Mouse (Mus musculus) MEL (cell line): ENCODE results near the gene Ccdc106. TPM values are rescaled to one million over a fixed set of nuclear protein-coding genes. Genes with fewer than 3 reads are reported as not detected.
A peak's percentile ranks its signal among the peaks of the same experiment; 100 is the strongest.

ENCODE experiments used
- DNase-seq: peaks from one replicate; pipeline ENCODE4 v3.0.0; 2011; ENCODE audit warnings: low read depth, low spot score
- H3K27ac ChIP-seq: 2 replicates; pipeline ENCODE4 v1.5.1; 2012; ENCODE audit warnings: low read depth, mild to moderate bottlenecking, control low read depth, low read length, moderate library complexity; ENCODE audit not compliant: control insufficient read depth
- H3K27me3 ChIP-seq, 2 experiments: fragments of 150-350 bp in 1 of 2; sonication (generic) in 1 of 2; 2 replicates each; pipeline ENCODE4 v1.6.1; 2012; ENCODE audit warnings: low read length in 2 of 2, mild to moderate bottlenecking in 2 of 2, improper control_type of control experiment in 1 of 2, moderate library complexity in 1 of 2; ENCODE audit not compliant: insufficient read depth in 2 of 2, control insufficient read depth in 1 of 2
- H3K36me3 ChIP-seq, 2 experiments: 2 replicates each; pipeline ENCODE4 v1.6.1; 2012 to 2014; ENCODE audit warnings: low read length in 2 of 2, improper control_type of control experiment in 1 of 2, inconsistent platforms in 1 of 2, mild to moderate bottlenecking in 1 of 2; ENCODE audit not compliant: insufficient read depth in 2 of 2, control insufficient read depth in 1 of 2
- H3K4me1 ChIP-seq, 2 experiments: fragments of 150-350 bp in 1 of 2; sonication (generic) in 1 of 2; 2 replicates each; pipeline ENCODE4 v1.6.1; 2012; ENCODE audit warnings: low read length in 2 of 2, improper control_type of control experiment in 1 of 2, mild to moderate bottlenecking in 1 of 2; ENCODE audit not compliant: insufficient read depth in 2 of 2, control insufficient read depth in 1 of 2
- H3K4me3 ChIP-seq, 2 experiments: fragments of 150-350 bp in 1 of 2; sonication (generic) in 1 of 2; 2 replicates each; pipeline ENCODE4 v1.5.1; 2012; ENCODE audit warnings: low read depth in 2 of 2, low read length in 2 of 2, mild to moderate bottlenecking in 2 of 2, moderate library complexity in 2 of 2, control low read depth in 1 of 2, improper control_type of control experiment in 1 of 2; ENCODE audit not compliant: control insufficient read depth in 1 of 2, insufficient read depth in 1 of 2
- H3K79me2 ChIP-seq: 2 replicates; pipeline ENCODE4 v1.6.1; 2012; ENCODE audit warnings: mild to moderate bottlenecking, low read length, moderate library complexity; ENCODE audit not compliant: control insufficient read depth, poor library complexity, insufficient read depth
- H3K9ac ChIP-seq: 2 replicates; pipeline ENCODE4 v1.6.1; 2012; ENCODE audit warnings: low read depth, mild to moderate bottlenecking, control low read depth, low read length, moderate library complexity; ENCODE audit not compliant: control insufficient read depth, poor library complexity, severe bottlenecking
- H3K9me3 ChIP-seq: fragments of 150-350 bp; sonication (generic); replicated peaks from 2 replicates; pipeline ENCODE4 v1.6.1; 2012; ENCODE audit warnings: mild to moderate bottlenecking, low read length, improper control_type of control experiment, moderate library complexity; ENCODE audit not compliant: insufficient read depth
- BHLHE40 ChIP-seq: IDR thresholded peaks from 2 replicates; pipeline ENCODE4 v1.6.1; 2012; ENCODE audit warnings: low read depth, mild to moderate bottlenecking, inconsistent platforms, low read length, improper control_type of control experiment, borderline replicate concordance
- CHD1 ChIP-seq: IDR thresholded peaks from 2 replicates; pipeline ENCODE4 v1.6.1; 2012; ENCODE audit warnings: low read depth, mild to moderate bottlenecking, inconsistent platforms, low read length, improper control_type of control experiment
- E2F4 ChIP-seq: IDR thresholded peaks from 2 replicates; pipeline ENCODE4 v1.6.1; 2011; ENCODE audit warnings: low read depth, low read length, improper control_type of control experiment, borderline replicate concordance
- ELF1 ChIP-seq: IDR thresholded peaks from 2 replicates; pipeline ENCODE4 v1.6.1; 2014; ENCODE audit warnings: low read depth, mild to moderate bottlenecking, inconsistent platforms, low read length, improper control_type of control experiment, moderate library complexity
- EP300 ChIP-seq, 2 experiments: IDR thresholded peaks; 2 replicates each; pipeline ENCODE4 v1.6.1; 2011; ENCODE audit warnings: improper control_type of control experiment in 2 of 2, low read length in 2 of 2, low read depth in 1 of 2, mild to moderate bottlenecking in 1 of 2
- ETS1 ChIP-seq: IDR thresholded peaks from 2 replicates; pipeline ENCODE4 v1.6.1; 2012; ENCODE audit warnings: low read depth, mild to moderate bottlenecking, inconsistent platforms, low read length, improper control_type of control experiment, moderate library complexity
- GABPA ChIP-seq: IDR thresholded peaks from 2 replicates; pipeline ENCODE4 v1.6.1; 2012; ENCODE audit warnings: low read depth, mild to moderate bottlenecking, inconsistent platforms, low read length, improper control_type of control experiment, moderate library complexity
- GATA1 ChIP-seq: IDR thresholded peaks from 2 replicates; pipeline ENCODE4 v1.6.1; 2011; ENCODE audit warnings: low read depth, low read length, improper control_type of control experiment
- HCFC1 ChIP-seq: IDR thresholded peaks from 2 replicates; pipeline ENCODE4 v1.6.1; 2012; ENCODE audit warnings: low read depth, mild to moderate bottlenecking, inconsistent platforms, low read length, improper control_type of control experiment, moderate library complexity
- JUND ChIP-seq: IDR thresholded peaks from 2 replicates; pipeline ENCODE4 v1.6.1; 2011; ENCODE audit warnings: low read depth, mild to moderate bottlenecking, improper control_type of control experiment, low read length
- KAT2A ChIP-seq: conservative IDR thresholded peaks from 2 replicates; pipeline ENCODE4 v1.6.1; 2012; ENCODE audit warnings: low read depth, low read length, improper control_type of control experiment, inconsistent platforms
- MAFK ChIP-seq: IDR thresholded peaks from 2 replicates; pipeline ENCODE4 v1.6.1; 2011; ENCODE audit warnings: low read depth, mild to moderate bottlenecking, low read length, improper control_type of control experiment, borderline replicate concordance
- MAX ChIP-seq: IDR thresholded peaks from 2 replicates; pipeline ENCODE4 v1.6.1; 2011; ENCODE audit warnings: low read length, improper control_type of control experiment
- MAZ ChIP-seq: IDR thresholded peaks from 2 replicates; pipeline ENCODE4 v1.6.1; 2012; ENCODE audit warnings: low read depth, mild to moderate bottlenecking, inconsistent platforms, low read length, improper control_type of control experiment
- MEF2A ChIP-seq: IDR thresholded peaks from 2 replicates; pipeline ENCODE4 v1.6.1; 2014; ENCODE audit warnings: low read depth, mild to moderate bottlenecking, inconsistent platforms, low read length, improper control_type of control experiment; ENCODE audit not compliant: poor library complexity, insufficient replicate concordance, severe bottlenecking; ENCODE audit errors: extremely low read depth
- MXI1 ChIP-seq: IDR thresholded peaks from 2 replicates; pipeline ENCODE4 v1.6.1; 2011; ENCODE audit warnings: mild to moderate bottlenecking, low read depth, low read length, improper control_type of control experiment
- MYB ChIP-seq: IDR thresholded peaks from 2 replicates; pipeline ENCODE4 v1.6.1; 2011; ENCODE audit warnings: mild to moderate bottlenecking, low read depth, low read length, improper control_type of control experiment
- MYC ChIP-seq: IDR thresholded peaks from 2 replicates; pipeline ENCODE4 v1.6.1; 2011; ENCODE audit warnings: low read depth, mild to moderate bottlenecking, low read length, improper control_type of control experiment, moderate library complexity
- NELFE ChIP-seq: IDR thresholded peaks from 2 replicates; pipeline ENCODE4 v1.6.1; 2011; ENCODE audit warnings: low read depth, low read length, improper control_type of control experiment
- NRF1 ChIP-seq: IDR thresholded peaks from 2 replicates; pipeline ENCODE4 v1.6.1; 2014; ENCODE audit warnings: low read depth, mild to moderate bottlenecking, inconsistent platforms, low read length, improper control_type of control experiment, moderate library complexity; ENCODE audit not compliant: poor library complexity, insufficient read depth, severe bottlenecking
- POLR2A ChIP-seq, 2 experiments: IDR thresholded peaks; 2 replicates each; pipeline ENCODE4 v1.6.1; 2011 to 2012; ENCODE audit warnings: low read length in 2 of 2, mild to moderate bottlenecking in 2 of 2, control low read depth in 1 of 2, improper control_type of control experiment in 1 of 2, low read depth in 1 of 2, moderate library complexity in 1 of 2; ENCODE audit not compliant: control insufficient read depth in 1 of 2, insufficient read depth in 1 of 2, poor library complexity in 1 of 2
- POLR2AphosphoS2 ChIP-seq: IDR thresholded peaks from 2 replicates; pipeline ENCODE4 v1.6.1; 2011; ENCODE audit warnings: low read length, improper control_type of control experiment
- RCOR1 ChIP-seq: IDR thresholded peaks from 2 replicates; pipeline ENCODE4 v1.6.1; 2012; ENCODE audit warnings: low read depth, mild to moderate bottlenecking, inconsistent platforms, low read length, improper control_type of control experiment
- SIN3A ChIP-seq: IDR thresholded peaks from 2 replicates; pipeline ENCODE4 v1.6.1; 2012; ENCODE audit warnings: low read length, improper control_type of control experiment, inconsistent platforms
- SMC3 ChIP-seq: IDR thresholded peaks from 2 replicates; pipeline ENCODE4 v1.6.1; 2011; ENCODE audit warnings: low read depth, low read length, improper control_type of control experiment
- TBP ChIP-seq: IDR thresholded peaks from 2 replicates; pipeline ENCODE4 v1.8.0; 2011; ENCODE audit warnings: low read depth, low read length, improper control_type of control experiment
- TCF12 ChIP-seq: IDR thresholded peaks from 2 replicates; pipeline ENCODE4 v1.6.1; 2014; ENCODE audit warnings: low read depth, mild to moderate bottlenecking, inconsistent platforms, low read length, improper control_type of control experiment, moderate library complexity
- polyA plus RNA-seq, 2 experiments: library from polyadenylated mRNA; stranded (reverse) in 1 of 2; unstranded in 1 of 2; fragments of >175 nt in 1 of 2; fragments of >200 nt in 1 of 2; gene quantifications; 2 replicates each; pipeline versions ENCODE4 v1.2.1 to v1.2.4; 2012; ENCODE audit warnings: low replicate concordance in 2 of 2, low read depth in 1 of 2; ENCODE audit not compliant: insufficient read length in 2 of 2, insufficient read depth in 1 of 2, missing spikeins in 1 of 2
- total RNA-seq: library from RNA; depleted of rRNA; stranded (reverse); fragments of 300-350 nt; gene quantifications from 2 replicates; pipeline ENCODE4 v1.2.3, GENCODE M21; 2012; rRNA removed

The Ccdc106 gene
- total RNA-seq (0.39 and 0.50 TPM in 2 replicates), polyA plus RNA-seq (under 1 TPM in 1 of 2 experiments, not detected in 1; 0.82 TPM)

- H3K9ac ChIP-seq = peak within 1 kb of the TSS; percentile 98
- H3K4me1 ChIP-seq = peaks cover 7 to 35% of the 10 kb centered on the region in 2 experiments; a peak in 3 of 4 replicates
- peak within 1 kb of the TSS; percentile 92 to 93 for H3K4me3 ChIP-seq
- DNase-seq = peak; percentile 99
- H3K9me3 ChIP-seq = no peaks in the 10 kb centered on the region
- H3K27me3 ChIP-seq = no peaks in the 10 kb centered on the region
- peak within 1 kb of the TSS; percentile 96 for H3K27ac ChIP-seq
- H3K79me2 ChIP-seq = peaks cover 23% of the 10 kb centered on the region
- no peak for TF ChIP-seq JUND
- TF ChIP-seq SMC3 = no peak
- peak; percentile 95 for TF ChIP-seq ELF1
- TF ChIP-seq MEF2A = peak; percentile 8; the same call in 1 of the 2 replicates
- peak; percentile 77 for TF ChIP-seq NRF1
- 0 out of 4 replicates have a peak, but pooled peaks of 1 of the 2 experiments have one; percentile 38 for TF ChIP-seq EP300 (IDR thresholded peaks at IDR 0.05; ENCODE audit: low read depth in 1 of 2, low read length in 2 of 2)
- TF ChIP-seq POLR2AphosphoS2 = peak; percentile 77; the same call in 1 of the 2 replicates
- no peak for TF ChIP-seq GATA1
- TF ChIP-seq E2F4 = peak; percentile 36; the same call in 1 of the 2 replicates
- peak; percentile 49; the same call in 1 of the 2 replicates for TF ChIP-seq MYB
- no peak for TF ChIP-seq GABPA
- peak; percentile 64 for TF ChIP-seq KAT2A
- peak; percentile 55 for TF ChIP-seq MAX
- 0 out of 2 replicates have a peak, but pooled peaks have one; percentile 24 for TF ChIP-seq BHLHE40
- TF ChIP-seq MAZ = peak; percentile 79; the same call in 1 of the 2 replicates
- TF ChIP-seq POLR2A (IDR thresholded peaks at IDR 0.05; ENCODE audit: control insufficient read depth in 1 of 2, insufficient read depth in 1 of 2, low read depth in 1 of 2, low read length in 2 of 2, poor library complexity in 1 of 2) = peak; percentile 14 to 62; a peak in 2 of 4 replicates
- TF ChIP-seq MXI1 = peak; percentile 64
- TF ChIP-seq NELFE = peak; percentile 51
- no peak for TF ChIP-seq MAFK
- peak; percentile 48; the same call in 1 of the 2 replicates for TF ChIP-seq ETS1
- TF ChIP-seq SIN3A = peak; percentile 74
- peak; percentile 88 for TF ChIP-seq HCFC1
- no peak for TF ChIP-seq CHD1
- peak; percentile 52; the same call in 1 of the 2 replicates for TF ChIP-seq MYC
- peak; percentile 24; the same call in 1 of the 2 replicates for TF ChIP-seq RCOR1
- peak; percentile 50; the same call in 1 of the 2 replicates for TF ChIP-seq TCF12
- TF ChIP-seq TBP = peak; percentile 71; the same call in 1 of the 2 replicates
- H3K36me3 ChIP-seq = peaks cover 0 to 36% of the 10 kb centered on the region in 2 experiments; a peak in 3 of 4 replicates
Observed at GRCm38 (mm10) chr7:5020000-5020681, at the start of gene Ccdc106, which contains the start of gene Zfp865. Gene Ccdc106, plus strand, starts transcription at chr7:5020553. Gene Zfp865, plus strand, starts transcription at chr7:5020376.
